Mouse (Mus musculus): ENCODE data around the gene Wnt3a.
"Not testable (repeated sequence)": the region's sequence is repeated elsewhere in the genome, so short reads cannot be mapped to it uniquely, and the experiment has no call there.

Gene Wnt3a

DNA sequence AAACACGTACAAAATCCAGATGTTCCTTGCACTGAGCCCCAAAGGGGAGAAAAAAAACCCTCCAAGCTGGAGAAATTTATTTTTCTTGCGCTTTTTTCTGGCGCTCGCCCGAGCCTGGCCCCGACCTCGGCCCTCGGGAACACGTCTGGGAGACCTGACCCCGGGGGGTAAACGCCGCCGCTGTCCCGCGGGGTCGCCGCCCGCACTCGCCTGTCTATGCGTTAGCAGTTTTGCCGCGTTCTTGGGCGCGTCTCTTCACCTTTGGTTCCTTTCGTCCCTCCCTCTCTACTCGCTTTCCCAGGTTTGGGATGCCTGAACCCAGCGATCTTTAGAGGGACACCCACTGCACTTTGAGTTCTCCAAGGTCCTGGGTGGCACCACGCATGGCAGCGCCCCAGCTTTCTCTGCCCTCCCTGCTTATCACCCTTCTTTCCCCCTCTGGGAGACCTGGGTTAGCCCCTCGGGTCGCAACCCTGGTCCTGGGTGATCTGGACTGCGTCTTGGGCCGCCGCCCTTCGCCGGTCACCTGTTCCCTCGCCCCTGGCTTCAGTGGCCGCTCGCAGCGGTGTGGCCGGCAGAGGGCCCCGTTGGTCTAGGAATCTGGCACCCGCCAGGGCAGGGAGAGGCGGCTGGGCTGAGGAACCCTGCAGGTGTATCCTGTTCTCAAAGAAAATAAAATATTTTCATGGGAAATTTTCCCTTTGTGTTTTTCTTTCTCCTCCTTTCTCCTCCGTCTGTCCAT is 17.0 kb upstream of the Wnt3a start:
- no peak for DNase-seq (ENCODE audit: low read depth, low spot score)

DNA sequence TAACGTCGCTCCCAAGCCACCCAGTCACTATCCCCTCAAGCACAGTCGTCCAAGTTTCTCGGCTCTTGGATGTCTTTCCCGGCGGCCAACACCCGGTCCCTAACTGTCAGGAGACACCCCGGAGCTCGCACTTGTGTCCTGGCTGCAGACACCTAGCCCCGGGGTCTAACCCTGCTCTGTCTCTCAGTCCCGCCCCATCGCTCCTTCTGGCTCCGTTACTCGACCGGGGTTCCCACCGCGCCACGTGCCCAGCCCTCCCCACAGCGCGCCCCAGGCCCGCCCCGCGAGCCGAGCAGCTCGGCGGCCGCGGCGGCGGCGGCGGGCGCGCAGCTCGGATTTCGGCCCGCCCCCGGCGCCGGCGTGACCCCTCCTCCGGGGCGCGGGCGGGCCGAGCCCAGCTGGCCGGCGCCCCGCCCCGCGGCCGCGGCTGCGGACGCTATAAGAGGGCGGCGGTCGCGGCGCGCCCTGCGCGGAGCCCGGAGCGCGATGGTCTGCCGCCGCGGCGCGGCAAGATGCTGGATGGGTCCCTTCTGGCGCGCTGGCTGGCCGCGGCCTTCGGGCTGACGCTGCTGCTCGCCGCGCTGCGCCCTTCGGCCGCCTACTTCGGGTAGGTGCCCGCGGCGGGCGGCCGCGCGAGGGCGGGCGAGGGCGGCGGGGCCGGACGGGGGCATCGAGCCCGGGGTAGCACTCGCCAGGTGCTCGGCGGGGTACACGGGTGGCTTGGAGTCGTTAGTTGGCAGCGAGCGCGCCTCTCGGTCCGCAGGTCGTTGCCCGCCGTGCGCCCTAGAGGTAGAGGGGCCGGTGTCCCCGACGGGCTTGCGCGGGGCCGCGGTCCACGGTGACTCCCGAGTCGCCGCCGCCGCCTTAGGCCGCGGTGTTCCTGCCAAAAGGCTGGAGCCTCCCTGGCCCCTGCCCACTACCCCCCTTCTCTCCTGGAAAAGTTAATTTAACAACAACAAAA is 16.2 kb upstream of the Wnt3a start, which contains the start of gene Wnt9a:
Gene Wnt9a, plus strand, starts transcription at position 468 of the 961 bp plus-strand sequence.
- DNase-seq (ENCODE audit: low read depth, low spot score): no peak

DNA sequence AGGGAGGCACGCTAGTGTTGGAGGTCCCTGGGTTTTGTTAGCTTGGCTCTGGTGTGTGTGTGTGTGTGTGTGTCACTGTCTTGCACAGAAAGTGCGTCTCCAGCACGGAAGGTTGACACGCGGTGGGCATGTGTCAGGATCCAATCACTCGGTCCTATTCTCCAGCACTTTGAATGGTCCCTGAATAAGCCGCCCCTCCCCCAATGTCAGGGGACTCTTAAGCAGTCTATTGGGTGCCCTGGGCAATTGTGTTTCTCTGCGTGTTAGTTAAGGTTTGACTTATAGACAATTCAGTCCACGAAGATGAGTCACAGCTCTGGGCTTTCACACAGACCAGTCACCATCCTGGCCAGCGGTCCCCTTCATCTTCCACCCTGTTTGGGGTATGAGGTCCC is 15.3 kb upstream of the Wnt3a start:
- no peak for DNase-seq (ENCODE audit: low read depth, low spot score)

DNA sequence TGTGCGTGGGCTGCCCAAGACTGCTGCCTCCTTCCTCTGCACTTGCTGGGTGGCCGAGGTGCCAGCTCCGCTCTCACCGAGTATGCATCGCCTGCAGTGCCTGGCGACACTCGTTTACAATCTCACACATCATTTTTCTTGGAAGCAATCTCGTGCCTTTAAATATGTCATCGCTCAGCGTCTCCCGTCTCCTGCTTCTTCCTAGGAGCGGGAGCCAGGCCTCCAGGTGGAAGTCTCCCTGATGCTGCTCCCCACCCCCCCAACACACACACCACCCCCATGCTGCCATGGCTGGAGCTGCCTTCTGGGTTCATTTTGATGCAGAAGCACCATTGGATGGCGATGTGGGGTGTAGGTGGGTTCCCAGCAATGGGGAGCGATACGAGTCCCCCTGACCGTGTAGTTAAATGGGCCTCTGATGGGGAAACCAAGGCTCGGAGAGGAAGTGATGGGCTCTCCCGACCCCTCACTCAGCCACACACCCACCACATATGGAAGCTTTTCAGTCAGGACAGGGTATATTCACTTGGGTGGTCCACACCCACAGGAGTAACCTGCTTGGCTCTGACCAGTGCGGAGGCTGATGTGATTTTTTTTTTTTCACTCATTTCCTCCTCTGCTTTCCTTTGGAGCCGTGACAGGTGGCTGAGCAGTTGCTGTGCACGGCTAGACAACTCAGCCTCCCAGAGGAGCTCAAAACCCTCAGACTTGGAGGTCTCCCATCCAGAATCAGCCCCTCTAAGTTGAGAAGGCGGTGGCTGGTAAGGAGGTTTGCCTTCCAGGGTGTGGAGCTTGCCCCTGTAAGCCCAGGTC is 14.7 kb upstream of the Wnt3a start:
- no peak for DNase-seq (ENCODE audit: low read depth, low spot score)

DNA sequence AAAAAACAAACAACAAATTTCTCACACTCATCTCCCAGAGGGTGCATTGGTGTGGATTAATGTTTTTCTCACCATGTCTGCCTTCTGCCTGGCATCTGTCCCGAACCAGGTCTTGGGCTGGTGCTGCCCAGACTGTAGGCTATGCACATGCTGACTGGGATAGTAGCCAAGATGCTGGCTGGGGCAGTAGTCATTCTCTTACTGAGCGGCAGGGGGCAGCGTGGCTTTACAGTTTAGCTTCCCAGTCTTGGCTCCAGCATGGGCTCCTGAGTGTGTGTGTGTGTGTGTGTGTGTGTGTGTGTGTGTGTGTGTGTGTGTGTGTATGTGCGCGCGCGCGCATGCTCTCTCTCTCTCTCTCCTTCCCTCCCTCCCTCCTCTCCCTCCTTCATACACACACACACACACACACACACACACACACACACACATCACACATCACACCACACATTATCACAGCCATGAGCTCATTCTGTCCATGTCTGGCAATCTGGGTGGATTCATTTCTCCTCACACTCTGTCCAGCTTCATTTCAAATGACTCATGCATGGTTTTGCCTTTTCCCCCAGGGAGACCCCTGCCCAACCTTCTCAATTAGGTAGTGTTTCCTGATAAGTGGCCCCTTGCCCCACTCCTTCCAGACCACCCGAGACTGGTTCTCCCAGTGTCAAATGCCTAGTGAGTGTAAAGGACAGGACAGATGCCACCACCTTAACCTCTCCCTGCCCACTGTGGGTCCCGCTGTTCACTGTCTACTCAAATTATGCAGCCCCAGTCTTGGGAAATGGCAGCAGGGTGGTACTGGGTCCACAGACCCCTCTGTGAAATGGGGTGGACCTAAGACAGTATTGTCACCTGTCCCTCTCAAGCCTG is 12.4 kb upstream of the Wnt3a start:
- peak; percentile 61 for DNase-seq (ENCODE audit: low read depth, low spot score)

DNA sequence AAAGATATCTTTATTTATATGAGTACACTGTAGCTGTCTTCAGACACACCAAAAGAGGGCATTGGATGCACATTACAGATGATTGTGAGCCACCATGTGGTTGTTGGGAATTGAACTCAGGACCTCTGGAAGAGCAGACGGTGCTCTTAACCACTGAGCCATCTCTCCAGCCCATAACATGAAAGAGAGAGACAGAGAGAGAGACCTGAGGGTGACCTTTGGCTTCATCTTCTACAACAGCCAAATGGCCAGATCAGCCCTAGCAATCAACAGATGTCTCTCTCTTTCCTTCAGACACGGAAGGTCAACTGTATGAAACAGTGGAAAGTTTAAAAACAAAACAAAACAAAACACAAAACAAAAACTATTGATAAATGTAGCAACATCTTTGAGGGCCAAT is 10.5 kb upstream of the Wnt3a start:
- not testable (repeated sequence) for DNase-seq (ENCODE audit: low read depth, low spot score)

DNA sequence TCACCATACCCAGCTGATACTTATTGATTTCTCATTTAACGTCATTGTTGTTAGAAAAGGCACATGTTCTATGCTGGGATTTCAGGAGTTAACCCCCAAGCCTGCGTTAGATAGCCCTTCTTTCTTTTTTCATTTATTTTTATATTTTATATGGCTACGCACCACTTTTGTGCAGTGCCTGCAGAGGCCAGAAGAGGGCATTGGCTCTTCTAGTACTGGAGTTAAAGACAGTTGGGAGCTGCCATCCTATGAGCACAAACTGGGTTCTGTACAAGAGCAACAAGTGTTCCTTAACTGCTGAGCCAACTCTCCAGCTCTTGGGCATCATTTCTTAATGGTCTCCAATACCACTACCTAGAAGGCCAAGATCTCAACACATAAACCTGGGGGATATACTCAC is 9.6 kb upstream of the Wnt3a start:
- no peak for DNase-seq (ENCODE audit: low read depth, low spot score)

DNA sequence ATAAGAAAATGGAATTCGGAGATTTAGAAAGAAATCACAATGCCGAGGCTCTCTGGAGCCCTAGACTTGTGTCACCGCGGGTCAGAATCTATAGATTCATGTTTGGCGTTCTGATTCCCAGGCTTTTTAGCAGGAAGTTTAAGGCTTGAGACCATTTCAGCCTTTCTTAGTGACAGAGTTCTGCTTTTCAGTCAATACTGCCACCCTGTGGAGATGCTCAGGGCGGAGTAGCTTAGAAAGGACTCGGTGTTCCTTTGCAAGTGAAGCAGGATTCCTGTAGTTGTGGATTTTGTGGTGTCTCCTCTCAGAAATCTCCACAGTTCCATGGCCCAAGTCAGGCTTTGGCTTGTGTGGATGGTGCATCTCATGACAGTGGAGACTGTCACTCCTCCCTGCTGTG is 7.4 kb upstream of the Wnt3a start:
- DNase-seq (ENCODE audit: low read depth, low spot score): no peak

DNA sequence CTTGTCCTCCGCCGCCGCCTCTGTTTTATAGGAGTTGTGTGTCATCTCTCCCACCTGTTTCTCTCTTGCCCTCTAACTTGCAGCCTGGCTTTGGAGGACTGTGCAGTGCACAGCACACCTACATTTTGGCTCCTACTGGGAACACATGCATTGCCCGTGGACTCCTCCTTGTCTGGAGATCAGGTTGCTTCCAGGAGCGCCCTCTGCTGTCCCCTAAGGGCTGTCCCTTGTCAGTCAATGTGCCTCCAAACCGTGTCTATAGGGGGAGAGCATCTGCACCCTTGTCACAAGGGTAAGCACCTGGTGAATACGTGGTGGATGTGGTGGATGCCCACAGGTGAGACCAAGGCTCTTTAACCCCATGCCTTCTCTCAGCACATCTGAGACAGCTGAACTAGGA is 3.1 kb upstream of the Wnt3a start:
- DNase-seq (ENCODE audit: low read depth, low spot score): no peak

DNA sequence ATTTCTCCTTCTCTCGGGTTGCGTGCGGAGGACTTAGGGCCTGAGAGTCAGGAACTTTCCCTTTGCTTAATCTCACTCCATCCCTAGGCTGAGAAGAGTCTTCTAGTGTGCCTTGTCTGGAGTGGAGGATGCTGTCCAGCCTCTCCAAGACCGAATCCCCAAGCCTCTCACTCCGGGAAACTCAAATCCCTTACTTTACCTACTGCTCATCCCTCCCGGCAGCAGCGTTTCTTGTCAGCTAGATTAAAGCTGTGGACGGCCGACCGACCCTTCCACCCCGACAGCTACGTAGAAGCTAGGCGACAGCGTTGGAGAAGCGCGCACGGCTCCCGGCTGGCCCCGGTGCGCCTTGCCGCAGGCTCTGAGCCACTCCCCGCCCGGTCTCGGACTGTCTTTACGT is 846 bp downstream of the Wnt3a start:
- DNase-seq (ENCODE audit: low read depth, low spot score): no peak

DNA sequence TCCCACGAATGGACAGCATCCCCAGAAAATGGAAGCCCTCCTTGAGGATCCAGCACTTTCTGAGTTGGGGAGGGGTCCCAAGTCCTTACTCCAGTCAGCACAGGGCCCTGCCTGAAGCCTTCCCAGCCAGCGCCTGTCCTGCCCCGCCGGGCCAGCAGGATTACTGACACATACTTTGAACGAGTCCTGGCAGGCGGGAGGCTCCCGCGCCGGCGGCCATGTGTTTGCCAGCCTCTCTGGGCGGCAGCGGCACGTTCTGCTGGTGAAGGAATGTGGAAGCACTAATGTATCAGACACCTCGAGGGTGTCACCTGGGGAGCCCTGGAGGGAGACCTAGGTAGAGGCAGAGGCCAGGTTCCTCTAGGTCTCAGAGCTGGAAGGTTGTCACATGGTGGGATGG is 6.4 kb downstream of the Wnt3a start:
- DNase-seq (ENCODE audit: low read depth, low spot score): no peak

DNA sequence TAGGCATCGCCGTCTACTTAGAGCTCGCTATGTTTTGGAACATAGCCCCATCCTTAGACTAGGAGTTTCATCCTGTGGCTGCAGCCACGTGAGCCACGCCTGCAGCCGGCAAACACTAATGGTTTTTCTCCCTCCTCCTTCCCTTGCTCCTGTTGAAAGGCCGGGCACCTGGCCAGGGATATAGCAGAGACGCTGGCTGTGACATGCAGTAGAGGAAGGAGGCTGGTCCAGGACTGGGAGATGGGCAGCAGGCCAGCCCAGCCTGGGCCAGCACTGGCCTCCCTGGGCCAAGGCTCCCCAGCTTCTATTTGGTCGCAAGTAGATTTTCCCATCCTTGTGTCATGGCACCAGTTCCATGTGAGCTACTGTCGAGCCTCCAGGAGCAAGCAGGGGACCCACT is 7.6 kb downstream of the Wnt3a start:
- DNase-seq (ENCODE audit: low read depth, low spot score): no peak

DNA sequence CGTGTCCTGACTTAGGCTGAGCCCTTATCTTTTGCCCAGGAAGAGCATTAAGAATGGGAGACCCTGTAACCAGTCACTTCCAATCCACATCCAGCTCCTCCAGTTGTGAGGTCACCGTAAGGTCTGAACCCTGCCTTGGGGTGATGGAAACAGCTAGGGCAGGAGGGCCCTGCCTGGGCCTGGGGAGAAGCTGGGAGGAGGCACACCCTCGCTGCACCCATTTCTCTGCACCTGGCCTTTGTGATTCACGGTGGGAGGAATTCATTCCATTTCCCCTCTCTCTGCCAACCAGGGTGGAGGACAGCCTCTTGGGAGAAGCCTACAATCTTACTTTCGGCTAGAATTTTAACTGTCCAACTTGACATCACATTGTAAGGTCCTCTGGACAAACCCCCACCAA is 8.4 kb downstream of the Wnt3a start:
- DNase-seq (ENCODE audit: low read depth, low spot score): no peak

DNA sequence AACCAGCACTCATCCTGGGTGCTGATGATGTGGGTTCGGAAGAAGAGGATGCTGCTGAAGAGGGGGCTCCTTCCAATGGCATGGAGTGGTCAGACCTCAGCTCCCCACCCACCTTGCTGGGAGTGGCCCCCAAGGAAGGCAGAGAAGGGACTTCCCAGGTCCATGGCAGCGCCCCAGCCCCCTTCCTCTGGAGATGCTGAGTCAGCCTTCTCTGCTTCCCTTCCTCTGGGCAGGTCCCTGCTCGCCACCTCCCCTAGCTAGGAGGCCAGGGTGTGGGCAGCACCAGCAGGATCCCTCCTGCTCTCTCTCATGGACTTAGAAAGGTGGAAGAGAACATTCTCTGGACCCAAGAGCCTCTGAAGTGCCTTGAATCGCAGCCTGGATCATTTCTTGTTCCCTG is 12.5 kb downstream of the Wnt3a start:
- no peak for DNase-seq (ENCODE audit: low read depth, low spot score)

DNA sequence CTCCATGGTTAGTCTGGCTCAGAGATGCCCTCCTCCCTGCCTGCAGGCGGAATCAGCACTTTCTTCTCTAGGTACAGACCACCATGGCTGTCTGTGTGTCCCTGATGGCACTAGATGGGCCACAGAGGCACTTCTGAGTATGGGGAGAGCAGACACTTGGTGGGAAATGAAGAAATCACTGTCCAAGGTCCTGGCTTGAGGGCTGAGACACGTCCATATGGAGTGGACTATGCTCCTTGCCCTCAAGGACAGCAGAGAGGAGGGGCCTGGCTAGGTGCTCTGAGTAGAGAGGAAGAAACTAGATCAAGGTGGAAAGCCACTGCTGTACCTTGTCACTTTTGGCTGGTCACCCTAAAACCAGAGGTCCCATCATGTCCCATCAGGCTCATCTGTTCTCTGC is 13.7 kb downstream of the Wnt3a start:
- no peak for DNase-seq (ENCODE audit: low read depth, low spot score)

DNA sequence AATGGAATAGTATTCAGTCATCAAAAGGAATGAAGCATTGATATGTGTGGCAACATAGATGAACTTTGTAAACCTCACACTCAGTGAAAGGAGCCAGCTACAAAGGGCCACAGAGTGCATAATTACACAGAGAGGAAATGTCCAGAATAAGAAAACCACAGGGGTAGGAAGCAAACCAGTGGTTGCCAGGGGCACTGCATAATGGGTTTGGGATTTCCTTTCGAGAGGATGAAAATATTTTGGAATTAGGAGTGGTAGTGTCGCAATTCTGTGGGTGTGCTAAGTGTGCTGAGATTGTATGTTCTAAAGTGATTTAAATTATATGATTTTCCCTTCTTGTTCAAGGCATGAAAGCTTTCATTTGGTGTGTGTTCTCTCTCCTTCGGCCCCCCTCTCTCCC is 16.4 kb downstream of the Wnt3a start:
- DNase-seq (ENCODE audit: low read depth, low spot score): no peak

DNA sequence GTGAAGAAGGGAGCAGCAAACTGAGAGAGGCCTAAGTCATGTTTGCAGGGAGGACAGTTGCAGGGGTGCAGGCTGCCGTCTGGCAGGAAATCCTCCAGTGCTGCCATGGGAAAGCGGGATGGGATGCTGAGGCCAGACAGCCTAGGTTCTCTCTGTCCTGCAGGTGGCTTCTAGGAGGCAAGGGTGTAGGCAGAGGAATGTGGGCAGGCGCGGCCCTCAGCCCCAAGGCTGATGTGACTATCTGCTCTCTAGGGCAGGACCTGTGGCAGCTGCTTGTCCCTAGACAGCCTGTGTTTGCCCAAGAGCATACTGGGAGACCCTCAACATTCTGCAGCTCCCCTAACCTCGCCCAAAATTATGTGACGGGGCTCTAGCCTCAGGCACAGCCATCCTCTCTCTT is 23.8 kb downstream of the Wnt3a start:
- no peak for DNase-seq (ENCODE audit: low read depth, low spot score)

DNA sequence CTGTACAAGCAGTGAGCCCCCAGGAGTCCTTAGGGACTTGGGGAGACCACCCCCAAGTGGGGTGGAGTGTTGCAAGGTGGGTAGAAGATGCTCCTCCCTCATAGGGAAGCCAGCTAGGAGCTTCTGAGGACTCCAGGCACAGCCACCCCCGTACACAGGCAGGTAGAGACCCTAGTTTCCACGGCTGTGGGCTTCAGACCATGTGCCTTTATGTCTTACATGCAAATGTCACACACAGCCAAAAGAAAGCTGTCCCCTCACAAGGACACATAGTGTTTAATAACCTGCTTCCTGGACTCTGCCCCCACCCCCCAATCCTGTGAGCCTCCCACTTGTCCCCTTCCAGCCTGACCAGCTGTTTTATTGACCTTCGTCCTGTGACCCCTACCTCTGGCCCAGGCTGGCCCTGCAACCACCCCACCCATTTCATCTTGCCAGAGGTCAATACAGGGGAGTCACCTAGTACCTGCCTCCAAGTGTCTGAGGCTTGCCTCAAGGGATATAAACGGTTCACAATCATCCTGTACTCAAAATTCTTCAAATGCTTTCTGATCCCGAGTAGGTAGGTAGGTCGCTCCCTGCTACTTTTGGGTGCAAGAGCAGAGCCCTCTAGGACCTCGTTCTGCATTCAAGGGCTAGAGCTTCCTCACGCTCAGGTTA is 25.3 kb downstream of the Wnt3a start:
- no peak for DNase-seq (ENCODE audit: low read depth, low spot score)

DNA sequence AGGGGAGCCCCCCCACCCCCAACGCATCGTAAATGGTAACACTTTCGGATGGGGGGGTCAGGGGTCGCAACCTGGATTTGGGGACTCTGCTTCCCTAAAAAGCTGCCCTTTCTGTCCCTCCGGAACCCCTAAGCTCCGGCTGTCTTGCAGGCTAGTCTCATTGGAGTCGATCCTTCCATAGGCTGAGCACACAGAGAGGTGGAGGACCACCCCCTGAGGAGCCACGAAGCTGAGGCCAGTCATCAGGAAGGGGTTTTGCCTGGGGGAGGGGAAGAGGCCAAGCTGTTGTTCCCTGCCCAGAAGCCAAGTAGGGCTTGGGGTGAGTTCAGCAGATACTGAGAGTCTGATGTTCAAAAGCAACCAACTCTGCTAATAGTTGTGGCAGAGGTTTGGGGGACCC is 26.0 kb downstream of the Wnt3a start:
- no peak for DNase-seq (ENCODE audit: low read depth, low spot score)

DNA sequence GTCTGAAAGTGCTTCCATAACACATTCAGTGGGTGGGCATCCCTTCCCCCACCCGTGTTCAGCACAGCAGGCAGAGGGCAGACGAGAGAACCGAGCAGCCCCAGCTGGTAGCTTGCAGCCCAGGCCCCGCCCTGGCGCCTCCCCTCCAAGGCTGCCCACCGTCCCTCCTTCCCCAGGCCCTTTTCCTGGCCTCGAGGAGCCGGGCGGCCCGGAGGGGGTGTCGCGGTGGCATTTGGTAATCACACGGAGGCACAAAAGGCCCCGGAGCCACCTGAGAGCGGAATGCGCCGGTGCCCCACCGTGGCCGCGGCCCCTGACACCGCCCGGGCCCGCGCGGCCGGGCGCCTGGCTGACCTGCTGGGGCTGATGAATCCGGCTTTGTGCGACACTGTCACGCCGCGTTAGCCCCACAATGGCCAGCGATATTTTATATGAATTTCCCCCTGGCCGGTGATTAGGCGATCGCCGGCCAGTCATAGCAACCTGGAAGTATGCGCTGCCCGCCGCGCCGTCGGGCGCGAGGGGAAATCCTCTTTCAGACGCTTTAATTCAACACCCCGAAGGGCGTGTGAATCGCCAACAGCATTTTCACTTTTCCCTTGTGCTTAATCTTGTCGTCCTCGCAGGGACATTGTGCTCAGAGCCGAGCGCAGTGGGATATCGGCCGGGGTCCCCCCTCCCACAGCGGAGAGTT is 26.5 kb downstream of the Wnt3a start:
- DNase-seq (ENCODE audit: low read depth, low spot score): peak; percentile 11
